Mouse (Mus musculus) stomach, postnatal 0 days (tissue): Measurements from ENCODE around the gene Trim29.

Experiments
- CTCF ChIP-seq: IDR thresholded peaks from 2 replicates; pipeline ENCODE4 v1.5.1; 2016; ENCODE audit warnings: antibody characterized with exemption, low read depth, mild to moderate bottlenecking, moderate library complexity
- EP300 ChIP-seq: optimal IDR thresholded peaks from 2 replicates; pipeline ENCODE3; 2016; ENCODE audit warnings: antibody characterized with exemption

GRCm38 (mm10) chr9:43310538-43310937, at the start of gene Trim29:
- TF ChIP-seq CTCF, result no peak
- no peak for TF ChIP-seq EP300
